Comparison of ENCODE assay signal across 7 mouse cellular contexts in the genomic region with DNA sequence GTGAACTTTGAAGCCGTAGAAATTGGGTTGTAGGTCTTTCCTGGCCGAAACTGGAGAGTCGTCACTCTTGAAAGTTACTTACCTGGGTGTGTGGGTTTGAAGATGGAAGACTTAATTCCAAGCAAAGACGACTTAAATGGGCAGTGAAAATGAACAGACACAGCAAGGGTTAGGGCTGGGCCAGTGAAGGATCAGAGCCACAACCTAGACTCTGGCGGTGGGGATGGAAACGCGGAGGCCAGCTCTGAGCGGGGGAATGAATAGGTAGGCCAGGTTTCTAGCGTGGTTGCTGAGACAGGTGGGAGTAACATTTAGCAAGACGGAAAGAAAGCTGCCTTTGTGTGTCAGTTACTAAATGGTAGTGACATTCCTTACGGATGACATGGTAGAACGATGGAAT. TPM values are rescaled to one million over a fixed set of nuclear protein-coding genes. Genes with fewer than 3 reads are reported as not detected.
DNase-seq lines count a peak whose midpoint lies in the region; ATAC-seq and TF ChIP-seq lines count a peak whose summit lies in the region.

No protein-coding gene starts in this region.

- no peaks in the 10 kb centered on the region for H3K27me3 ChIP-seq in embryonic facial prominence, embryonic 10.5 days (replicated peaks; ENCODE audit: low read depth, poor library complexity, severe bottlenecking)
- H3K27me3 ChIP-seq in hindbrain, embryonic 15.5 days: no peaks in the 10 kb centered on the region
- H3K27me3 ChIP-seq in myocyte (ENCODE audit: control insufficient read depth, insufficient read depth, insufficient read length): no peaks in the 10 kb centered on the region

- no peak for ATAC-seq in hindbrain, embryonic 15.5 days (ENCODE audit: low FRiP score, low read depth)

- DNase-seq in layer of hippocampus, adult 2 months (ENCODE audit: low spot score in 2 of 2): no peak
- no peak for DNase-seq in layer of hippocampus, adult 9-10 months (ENCODE audit: low spot score)
- no peak for DNase-seq in embryonic facial prominence, embryonic 10.5 days (ENCODE audit: low spot score)
- DNase-seq in left cerebral cortex, postnatal 36 days (ENCODE audit: low spot score in 2 of 2): no peak
- no peak for DNase-seq in urinary bladder, adult 18-20 months (ENCODE audit: low spot score in 2 of 2)

- peak overlapping the region; percentile 89 for H3K4me3 ChIP-seq in layer of hippocampus, adult 2 months
- peak overlapping the region; percentile 79 for H3K4me3 ChIP-seq in embryonic facial prominence, embryonic 10.5 days
- peak overlapping the region; percentile 75 for H3K4me3 ChIP-seq in hindbrain, embryonic 15.5 days
- peak overlapping the region; percentile 77 for H3K4me3 ChIP-seq in myocyte

- peak overlapping the region; percentile 73 for H3K4me2 ChIP-seq in hindbrain, embryonic 15.5 days
- H3K4me2 ChIP-seq in myocyte (ENCODE audit: low read depth): peak overlapping the region; percentile 87

- 66% methylated on average over 12 of the region's 12 CpGs for WGBS in embryonic facial prominence, embryonic 10.5 days
- 63% methylated on average over 12 of the region's 12 CpGs for WGBS in hindbrain, embryonic 15.5 days

- H3K36me3 ChIP-seq in embryonic facial prominence, embryonic 10.5 days (replicated peaks): no peaks in the 10 kb centered on the region
- no peaks in the 10 kb centered on the region for H3K36me3 ChIP-seq in hindbrain, embryonic 15.5 days
- H3K36me3 ChIP-seq in myocyte (ENCODE audit: control insufficient read depth, insufficient read depth): no peaks in the 10 kb centered on the region

- peak overlapping the region; percentile 62 for H3ac ChIP-seq in myocyte (ENCODE audit: control insufficient read depth, insufficient read length)

- intact Hi-C loops in left cerebral cortex, postnatal 36 days (cut with DNase I): loop anchor here (5.0 kb wide), 1 partner anchor 105 kb away; no protein-coding TSS in a partner anchor

- H3K27ac ChIP-seq in layer of hippocampus, adult 2 months: peak overlapping the region; percentile 99
- peak overlapping the region; percentile 92 for H3K27ac ChIP-seq in embryonic facial prominence, embryonic 10.5 days (replicated peaks)
- peak overlapping the region; percentile 97 for H3K27ac ChIP-seq in hindbrain, embryonic 15.5 days (replicated peaks)

- H3K9me3 ChIP-seq in embryonic facial prominence, embryonic 10.5 days: no peaks in the 10 kb centered on the region
- no peaks in the 10 kb centered on the region for H3K9me3 ChIP-seq in hindbrain, embryonic 15.5 days

- no peak for TF ChIP-seq CTCF in layer of hippocampus, adult 2 months (conservative IDR thresholded peaks at IDR 0.05)

- no peak for TF ChIP-seq POLR2A in myocyte (IDR thresholded peaks at IDR 0.05; ENCODE audit: insufficient read length, low read depth)

- peaks cover 5% of the 10 kb centered on the region for H3K79me2 ChIP-seq in myocyte (ENCODE audit: control insufficient read depth, insufficient read depth)

- peak overlapping the region; percentile 71 for H3K9ac ChIP-seq in hindbrain, embryonic 15.5 days

- peaks cover 33% of the 10 kb centered on the region for H3K4me1 ChIP-seq in embryonic facial prominence, embryonic 10.5 days
- H3K4me1 ChIP-seq in hindbrain, embryonic 15.5 days (replicated peaks): peaks cover 27% of the 10 kb centered on the region

TF ChIP-seq in myocyte, 11 proteins besides CTCF, POLR2A, EP300 and RAD21:
- TF ChIP-seq POLR2AphosphoS2 (IDR thresholded peaks at IDR 0.05; ENCODE audit: insufficient read length, low read depth): no peak
- TF ChIP-seq MYOG (IDR thresholded peaks at IDR 0.05; ENCODE audit: control insufficient read depth in 1 of 3, insufficient read depth in 1 of 3, insufficient read length in 2 of 3, low read depth in 2 of 3): no peak
- TF ChIP-seq TCF12 (IDR thresholded peaks at IDR 0.05; ENCODE audit: insufficient read depth, poor library complexity, severe bottlenecking): no peak
- no peak for TF ChIP-seq CEBPB (IDR thresholded peaks at IDR 0.05; ENCODE audit: insufficient read depth, poor library complexity, severe bottlenecking)
- TF ChIP-seq USF1 (IDR thresholded peaks at IDR 0.05; ENCODE audit: low read depth): no peak
- no peak for TF ChIP-seq E2F4 (IDR thresholded peaks at IDR 0.05; ENCODE audit: insufficient read depth)
- TF ChIP-seq TCF3 (IDR thresholded peaks at IDR 0.05; ENCODE audit: insufficient read length, low read depth): no peak
- no peak for TF ChIP-seq REST (IDR thresholded peaks at IDR 0.05; ENCODE audit: insufficient read depth, insufficient read length)
- no peak for TF ChIP-seq MAX (IDR thresholded peaks at IDR 0.05; ENCODE audit: low read depth)
- TF ChIP-seq SRF (IDR thresholded peaks at IDR 0.05; ENCODE audit: control insufficient read depth, insufficient read length, low read depth): no peak
- no peak for TF ChIP-seq MYOD1 (IDR thresholded peaks at IDR 0.05; ENCODE audit: control insufficient read depth in 1 of 3, insufficient read length in 2 of 3, low read depth in 2 of 3)

RNA-seq across cellular contexts. Expression of gene Btbd9, which starts 0.7 kb away (rescaled TPM):
- 100 to 1,000 TPM; 168 to 187 TPM for total RNA-seq in layer of hippocampus, adult 2 months (2021)
- polyA plus RNA-seq in embryonic facial prominence, embryonic 10.5 days (2016; fragmentation: Nextera tagmentation; extraction: Ambion mirVana): 57.2 and 58.1 TPM in 2 replicates
- 137 and 139 TPM in 2 replicates for polyA plus RNA-seq in hindbrain, embryonic 15.5 days (2015; fragmentation: Nextera tagmentation; extraction: Ambion mirVana)
- polyA plus RNA-seq in myocyte (2012; fragmentation: generic; extraction: Trizol): 21.3 TPM
- total RNA-seq in left cerebral cortex, postnatal 36 days (2021): 100 to 1,000 TPM in 1 of 2 experiments, 10 to 100 TPM in 1; 80.5 to 105 TPM

RNA-seq across cellular contexts. Expression of gene Dnah8, which starts 47.2 kb away (rescaled TPM):
- total RNA-seq in layer of hippocampus, adult 2 months (2021): 1 to 10 TPM; 2.4 to 3.5 TPM
- polyA plus RNA-seq in embryonic facial prominence, embryonic 10.5 days (2016; fragmentation: Nextera tagmentation; extraction: Ambion mirVana): 0.87 and 0.88 TPM in 2 replicates
- polyA plus RNA-seq in hindbrain, embryonic 15.5 days (2015; fragmentation: Nextera tagmentation; extraction: Ambion mirVana): 1.3 and 1.9 TPM in 2 replicates
- polyA plus RNA-seq in myocyte (2012; fragmentation: generic; extraction: Trizol): 0.08 TPM
- total RNA-seq in left cerebral cortex, postnatal 36 days (2021): 1 to 10 TPM; 1.3 TPM

RNA-seq across cellular contexts. Expression of gene Glo1, which starts 49.7 kb away (rescaled TPM):
- total RNA-seq in layer of hippocampus, adult 2 months (2021): 100 to 1,000 TPM; 194 to 199 TPM
- polyA plus RNA-seq in embryonic facial prominence, embryonic 10.5 days (2016; fragmentation: Nextera tagmentation; extraction: Ambion mirVana): 210 and 216 TPM in 2 replicates
- polyA plus RNA-seq in hindbrain, embryonic 15.5 days (2015; fragmentation: Nextera tagmentation; extraction: Ambion mirVana): 159 TPM in 2 replicates
- polyA plus RNA-seq in myocyte (2012; fragmentation: generic; extraction: Trizol): 181 TPM
- total RNA-seq in left cerebral cortex, postnatal 36 days (2021): 100 to 1,000 TPM; 133 to 152 TPM
